Mouse (Mus musculus) stomach, postnatal 0 days (tissue): ENCODE data around the gene Pdzd2.

ENCODE experiments used
- CTCF ChIP-seq: IDR thresholded peaks from 2 replicates; pipeline ENCODE4 v1.5.1; 2016; ENCODE audit warnings: antibody characterized with exemption, low read depth, mild to moderate bottlenecking, moderate library complexity
- EP300 ChIP-seq: optimal IDR thresholded peaks from 2 replicates; pipeline ENCODE3; 2016; ENCODE audit warnings: antibody characterized with exemption

GRCm38 (mm10) chr15:12663351-12663750 lies 76.4 kb downstream of the Pdzd2 start:
- no peak for TF ChIP-seq CTCF
- TF ChIP-seq EP300: no peak
